Mouse (Mus musculus) lung, embryonic 15.5 days (tissue): Measurements from ENCODE around the gene Hnrnpdl. TPM values are rescaled to one million over a fixed set of nuclear protein-coding genes. Genes with fewer than 3 reads are reported as not detected.
A peak's percentile ranks its signal among the peaks of the same experiment; 100 is the strongest.

ENCODE experiments used
- ATAC-seq: fragments of 200-750 bp; cut with Nextera tagmentation; 2 replicates; pipeline ENCODE4 v1.8.0; 2017; ENCODE audit warnings: moderate number of reproducible peaks, borderline replicate concordance; ENCODE audit not compliant: low FRiP score, low TSS enrichment; ENCODE audit errors: extremely low read depth
- H3K27ac ChIP-seq: fragments of 300-500 bp; sonication (generic); 2 replicates; pipeline ENCODE4 v1.5.1; 2015; ENCODE audit warnings: moderate library complexity, mild to moderate bottlenecking, inconsistent platforms
- H3K27me3 ChIP-seq: fragments of 300-500 bp; sonication (generic); 2 replicates; pipeline ENCODE4 v1.6.1; 2015; ENCODE audit warnings: inconsistent platforms
- H3K36me3 ChIP-seq: fragments of 300-500 bp; sonication (generic); 2 replicates; pipeline ENCODE4 v1.6.1; 2015; ENCODE audit warnings: inconsistent platforms
- H3K4me1 ChIP-seq: fragments of 300-500 bp; sonication (generic); 2 replicates; pipeline ENCODE4 v1.6.1; 2015; ENCODE audit warnings: inconsistent platforms
- H3K4me2 ChIP-seq: fragments of 300-500 bp; sonication (generic); 2 replicates; pipeline ENCODE4 v1.6.1; 2015; ENCODE audit warnings: inconsistent platforms, mild to moderate bottlenecking, moderate library complexity
- H3K4me3 ChIP-seq: fragments of 300-500 bp; sonication (generic); 2 replicates; pipeline ENCODE4 v1.5.1; 2015; ENCODE audit warnings: mild to moderate bottlenecking, inconsistent platforms
- H3K9ac ChIP-seq: fragments of 300-500 bp; sonication (generic); 2 replicates; pipeline ENCODE4 v1.6.1; 2015; ENCODE audit warnings: inconsistent platforms
- H3K9me3 ChIP-seq: fragments of 300-500 bp; sonication (generic); 2 replicates; pipeline ENCODE4 v1.6.1; 2016; ENCODE audit warnings: inconsistent platforms
- WGBS: fragments of 180-500 bp; shearing (Covaris S2); methylation state at CpG from one replicate; pipeline ENCODE4 v1.1.7; 2015; 5-methylcytosine and 5-hydroxymethylcytosine counted together
- polyA plus RNA-seq: library from polyadenylated mRNA; unstranded; fragments of >200 nt; fragmentation: Nextera tagmentation; extraction: Ambion mirVana; gene quantifications from 2 replicates; pipeline ENCODE4 v1.2.1, GENCODE M21; 2015

Hnrnpdl gene
- 153 and 157 TPM in 2 replicates for polyA plus RNA-seq

- Histone ChIP-seq H3K4me2 (peak within 1 kb of the TSS; percentile 83), H3K9me3 (no peaks in the 10 kb centered on the region)
- WGBS, result under 1% methylated on average over 52 of the region's 57 CpGs
These were observed at the start of gene Hnrnpdl, which contains the start of gene Enoph1 for GRCm38 (mm10) chr5:100039602-100040142. Gene Hnrnpdl (minus strand): TSS chr5:100039664. Gene Enoph1 (plus strand): TSS chr5:100039985.

GRCm38 (mm10) chr5:100085097-100085496 lies 45.6 kb upstream of the Hnrnpdl start:
- H3K9me3 ChIP-seq, result no peaks in the 10 kb centered on the region
- WGBS, result 35% methylated on average over 8 of the region's 8 CpGs
- 0 out of 2 replicates have a peak, but pooled peaks have one; percentile 23 for ATAC-seq

More at GRCm38 (mm10) chr5:100039602-100040142, at the start of gene Hnrnpdl, which contains the start of gene Enoph1:
- ATAC-seq, result peak; percentile 87
- Histone ChIP-seq H3K36me3 (peaks cover 22% of the 10 kb centered on the region), H3K27me3 (no peaks in the 10 kb centered on the region), H3K4me3 (peak within 1 kb of the TSS; percentile 98), H3K4me1 (peaks cover 45% of the 10 kb centered on the region), H3K9ac (peak within 1 kb of the TSS; percentile 99), H3K27ac (peak within 1 kb of the TSS; percentile 99)

GRCm38 (mm10) chr5:100083953-100084562 lies 44.6 kb upstream of the Hnrnpdl start:
- Histone ChIP-seq H3K27me3 (no peaks in the 10 kb centered on the region), H3K4me2 (no peak overlapping the region), H3K4me3 (no peak overlapping the region), H3K27ac (peak overlapping the region; percentile 51), H3K36me3 (no peaks in the 10 kb centered on the region), H3K9me3 (no peaks in the 10 kb centered on the region), H3K9ac (no peak overlapping the region), H3K4me1 (peaks cover 19% of the 10 kb centered on the region)
- ATAC-seq, result no peak
- 51% methylated on average over 12 of the region's 12 CpGs for WGBS

More at GRCm38 (mm10) chr5:100085097-100085496, 45.6 kb upstream of the Hnrnpdl start:
- H3K4me2 ChIP-seq, result no peak overlapping the region
- H3K4me1 ChIP-seq, result peaks cover 16% of the 10 kb centered on the region
- no peak overlapping the region for H3K27ac ChIP-seq
- H3K36me3 ChIP-seq, result no peaks in the 10 kb centered on the region
- no peak overlapping the region for H3K9ac ChIP-seq
- H3K27me3 ChIP-seq, result no peaks in the 10 kb centered on the region
- no peak overlapping the region for H3K4me3 ChIP-seq

GRCm38 (mm10) chr5:100082006-100082405 lies 42.5 kb upstream of the Hnrnpdl start:
- Histone ChIP-seq H3K9ac (no peak overlapping the region), H3K27me3 (no peaks in the 10 kb centered on the region), H3K4me3 (no peak overlapping the region), H3K9me3 (no peaks in the 10 kb centered on the region), H3K4me1 (peaks cover 24% of the 10 kb centered on the region), H3K27ac (no peak overlapping the region), H3K36me3 (no peaks in the 10 kb centered on the region), H3K4me2 (no peak overlapping the region)
- WGBS, result 78% methylated on average over 4 of the region's 4 CpGs
- ATAC-seq, result no peak

GRCm38 (mm10) chr5:100079931-100080275 lies 40.4 kb upstream of the Hnrnpdl start:
- 76% methylated on average over 8 of the region's 8 CpGs for WGBS
- ATAC-seq, result no peak
- peak overlapping the region; percentile 60 for H3K4me2 ChIP-seq
- H3K27me3 ChIP-seq, result no peaks in the 10 kb centered on the region
- no peak overlapping the region for H3K4me3 ChIP-seq
- no peak overlapping the region for H3K9ac ChIP-seq
- H3K9me3 ChIP-seq, result no peaks in the 10 kb centered on the region
- H3K27ac ChIP-seq, result no peak overlapping the region
- no peaks in the 10 kb centered on the region for H3K36me3 ChIP-seq
- peaks cover 15% of the 10 kb centered on the region for H3K4me1 ChIP-seq

GRCm38 (mm10) chr5:100079040-100079930 lies 39.8 kb upstream of the Hnrnpdl start:
- H3K27me3 ChIP-seq, result no peaks in the 10 kb centered on the region
- ATAC-seq, result peak; percentile 47; the same call in 1 of the 2 replicates
- peak overlapping the region; percentile 60 for H3K4me2 ChIP-seq
- 27% methylated on average over 36 of the region's 36 CpGs for WGBS
- no peak overlapping the region for H3K27ac ChIP-seq
- H3K4me1 ChIP-seq, result peaks cover 13% of the 10 kb centered on the region
- H3K9ac ChIP-seq, result peak overlapping the region; percentile 23; the same call in 1 of the 2 replicates
- no peaks in the 10 kb centered on the region for H3K36me3 ChIP-seq
- no peaks in the 10 kb centered on the region for H3K9me3 ChIP-seq
- H3K4me3 ChIP-seq, result peak overlapping the region; percentile 29

GRCm38 (mm10) chr5:100074571-100074970 lies 35.1 kb upstream of the Hnrnpdl start:
- 46% methylated on average over 4 of the region's 4 CpGs for WGBS
- H3K27ac ChIP-seq, result no peak overlapping the region
- H3K4me2 ChIP-seq, result no peak overlapping the region
- no peaks in the 10 kb centered on the region for H3K9me3 ChIP-seq
- no peak for ATAC-seq
- no peak overlapping the region for H3K9ac ChIP-seq
- H3K4me1 ChIP-seq, result peaks cover 8% of the 10 kb centered on the region; the same call in 1 of the 2 replicates
- no peak overlapping the region for H3K4me3 ChIP-seq
- H3K27me3 ChIP-seq, result no peaks in the 10 kb centered on the region
- H3K36me3 ChIP-seq, result 0 out of 2 replicates have a peak, but pooled peaks cover 6% of the 10 kb centered on the region

GRCm38 (mm10) chr5:100072557-100072956 lies 33.1 kb upstream of the Hnrnpdl start:
- Histone ChIP-seq H3K27me3 (no peaks in the 10 kb centered on the region), H3K27ac (no peak overlapping the region), H3K4me1 (no peaks in the 10 kb centered on the region), H3K9me3 (no peaks in the 10 kb centered on the region), H3K9ac (no peak overlapping the region), H3K4me3 (no peak overlapping the region), H3K4me2 (no peak overlapping the region), H3K36me3 (peaks cover 13% of the 10 kb centered on the region)
- ATAC-seq, result no peak
- 64% methylated on average over 9 of the region's 9 CpGs for WGBS

GRCm38 (mm10) chr5:100071541-100071940 lies 32.1 kb upstream of the Hnrnpdl start:
- H3K9me3 ChIP-seq, result no peaks in the 10 kb centered on the region
- no peaks in the 10 kb centered on the region for H3K4me1 ChIP-seq
- no peak overlapping the region for H3K4me2 ChIP-seq
- H3K9ac ChIP-seq, result no peak overlapping the region
- ATAC-seq, result no peak
- 90% methylated on average over 5 of the region's 5 CpGs for WGBS
- no peak overlapping the region for H3K27ac ChIP-seq
- no peaks in the 10 kb centered on the region for H3K27me3 ChIP-seq
- peaks cover 18% of the 10 kb centered on the region for H3K36me3 ChIP-seq
- no peak overlapping the region for H3K4me3 ChIP-seq

GRCm38 (mm10) chr5:100070255-100070654 lies 30.8 kb upstream of the Hnrnpdl start:
- Histone ChIP-seq H3K9ac (no peak overlapping the region), H3K4me2 (no peak overlapping the region), H3K36me3 (peaks cover 22% of the 10 kb centered on the region), H3K4me3 (no peak overlapping the region), H3K4me1 (no peaks in the 10 kb centered on the region), H3K27ac (no peak overlapping the region), H3K9me3 (no peaks in the 10 kb centered on the region), H3K27me3 (no peaks in the 10 kb centered on the region)
- ATAC-seq, result peak; percentile 69; the same call in 1 of the 2 replicates
- WGBS, result 17% methylated on average over 3 of the region's 3 CpGs

GRCm38 (mm10) chr5:100069526-100069925 lies 30.1 kb upstream of the Hnrnpdl start:
- WGBS, result 95% methylated on average over 2 of the region's 2 CpGs
- no peak overlapping the region for H3K9ac ChIP-seq
- peaks cover 22% of the 10 kb centered on the region for H3K36me3 ChIP-seq
- no peaks in the 10 kb centered on the region for H3K9me3 ChIP-seq
- ATAC-seq, result no peak
- H3K27ac ChIP-seq, result no peak overlapping the region
- H3K4me2 ChIP-seq, result no peak overlapping the region
- H3K27me3 ChIP-seq, result no peaks in the 10 kb centered on the region
- H3K4me3 ChIP-seq, result no peak overlapping the region
- H3K4me1 ChIP-seq, result no peaks in the 10 kb centered on the region
